Mouse (Mus musculus): ENCODE measurements around the gene Stpg2.

DNA sequence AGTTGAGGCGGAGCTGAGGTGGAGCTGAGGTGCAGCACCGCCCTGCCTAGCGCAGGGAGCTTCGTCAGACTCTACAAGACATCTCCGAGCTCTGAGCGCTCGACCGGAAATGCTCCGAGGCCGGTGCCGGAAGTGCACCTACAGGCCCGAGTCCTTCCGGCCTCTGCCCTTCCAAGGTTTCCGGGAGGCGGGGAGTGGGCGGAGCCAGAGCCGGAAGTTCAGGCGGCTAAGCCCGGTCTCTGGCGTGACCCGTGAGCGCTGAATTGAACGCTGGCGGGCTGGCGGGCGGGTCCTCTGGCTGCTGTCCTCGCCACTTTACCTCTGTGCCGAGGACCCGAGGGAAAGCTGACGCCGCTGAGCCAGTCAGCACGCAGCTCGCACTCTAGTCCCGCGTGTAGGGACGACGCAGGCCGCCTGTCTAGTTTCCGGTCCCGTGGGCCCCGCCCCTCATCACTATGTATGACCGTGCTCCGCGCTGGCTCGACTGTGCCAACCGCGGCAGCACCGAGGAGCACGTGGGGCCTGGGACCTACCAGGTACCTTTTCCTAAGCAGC is at the start of gene Stpg2:
- TF ChIP-seq TCF12 (IDR thresholded peaks at IDR 0.05; ENCODE audit: low read depth, low read length) (no peak), CHD2 (IDR thresholded peaks at IDR 0.05; ENCODE audit: low read length) (no peak), MYC (IDR thresholded peaks at IDR 0.05; ENCODE audit: low read depth, low read length) (no peak), POLR2A (IDR thresholded peaks at IDR 0.05; ENCODE audit: low read depth, low read length) (no peak), MAFK (IDR thresholded peaks at IDR 0.05; ENCODE audit: insufficient replicate concordance, low read length) (no peak), CTCF (conservative IDR thresholded peaks at IDR 0.05 in 1 of 2, IDR thresholded peaks at IDR 0.05 in 1 of 2; ENCODE audit: low read depth in 2 of 2, low read length in 2 of 2) (no peak), ZC3H11A (IDR thresholded peaks at IDR 0.05; ENCODE audit: low read depth, low read length) (no peak), POLR2AphosphoS2 (IDR thresholded peaks at IDR 0.05; ENCODE audit: low read depth, low read length) (no peak), SMC3 (IDR thresholded peaks at IDR 0.05; ENCODE audit: low read depth, low read length) (no peak), EP300 (IDR thresholded peaks at IDR 0.05; ENCODE audit: low read length) (no peak), MAX (IDR thresholded peaks at IDR 0.05; ENCODE audit: low read length) (no peak), KAT2A (IDR thresholded peaks at IDR 0.05; ENCODE audit: insufficient replicate concordance, low read length) (no peak), GABPA (IDR thresholded peaks at IDR 0.05; ENCODE audit: insufficient replicate concordance, low read depth, low read length) (no peak)
